Mouse (Mus musculus) liver, postnatal 0 days (tissue): ENCODE results near the gene Trpm4.

ENCODE experiments used
- CTCF ChIP-seq: sonication (generic); IDR thresholded peaks from 2 replicates; pipeline ENCODE4 v1.5.1; 2016; ENCODE audit warnings: antibody characterized with exemption, low read depth
- EP300 ChIP-seq: IDR thresholded peaks from 2 replicates; pipeline ENCODE4 v1.6.1; 2016; ENCODE audit warnings: antibody characterized with exemption, low read depth, mild to moderate bottlenecking

GRCm38 (mm10) chr7:45262266-45262665 is 71.3 kb downstream of the Trpm4 start:
- no peak for TF ChIP-seq CTCF
- no peak for TF ChIP-seq EP300
